Mouse (Mus musculus) small intestine, adult 2 months (tissue): Measurements from ENCODE around the gene Cfap45.

Source experiments
- CTCF ChIP-seq: fragments of 200-500 bp; IDR thresholded peaks from 2 replicates; pipeline ENCODE4 v1.5.1; 2012; ENCODE audit warnings: low read depth, mild to moderate bottlenecking, control low read depth, inconsistent platforms, low read length, moderate library complexity, mixed read lengths; ENCODE audit not compliant: insufficient replicate concordance, insufficient read length; ENCODE audit errors: extremely low read depth
- POLR2A ChIP-seq: fragments of 200-500 bp; IDR thresholded peaks from 2 replicates; pipeline ENCODE4 v1.6.1; 2012; ENCODE audit warnings: low read depth, mild to moderate bottlenecking, control low read depth, inconsistent platforms, low read length, moderate library complexity

GRCm38 (mm10) chr1:172585612-172586567, 65.3 kb downstream of the Cfap45 start:
- TF ChIP-seq POLR2A (no peak), CTCF (no peak)
